Mouse (Mus musculus) brain, embryonic 14.5 days (tissue): ENCODE measurements around the gene Cd47. TPM values are rescaled to one million over a fixed set of nuclear protein-coding genes. Genes with fewer than 3 reads are reported as not detected.

ENCODE experiments used
- DNase-seq: peaks from one replicate; pipeline ENCODE4 v3.0.0-alpha.2; 2011; ENCODE audit warnings: low read depth
- CTCF ChIP-seq: fragments of 200-500 bp; IDR thresholded peaks from 2 replicates; pipeline ENCODE4 v1.5.1; 2012; ENCODE audit warnings: inconsistent platforms, mild to moderate bottlenecking, moderate library complexity, borderline replicate concordance; ENCODE audit not compliant: insufficient read depth, insufficient read length; ENCODE audit errors: extremely low read depth
- POLR2A ChIP-seq: fragments of 200-500 bp; IDR thresholded peaks from 2 replicates; pipeline ENCODE4 v1.6.1; 2012; ENCODE audit warnings: mild to moderate bottlenecking, inconsistent platforms, borderline replicate concordance; ENCODE audit not compliant: poor library complexity, insufficient read depth, insufficient read length, severe bottlenecking; ENCODE audit errors: extremely low read depth
- polyA plus RNA-seq: library from polyadenylated mRNA; depleted of rRNA; stranded (reverse); fragments of >200 nt; gene quantifications from 2 replicates; pipeline ENCODE4 v1.2.3, GENCODE M21; 2012

The Cd47 gene
- polyA plus RNA-seq, 1 experiment = 58.5 TPM

DNA sequence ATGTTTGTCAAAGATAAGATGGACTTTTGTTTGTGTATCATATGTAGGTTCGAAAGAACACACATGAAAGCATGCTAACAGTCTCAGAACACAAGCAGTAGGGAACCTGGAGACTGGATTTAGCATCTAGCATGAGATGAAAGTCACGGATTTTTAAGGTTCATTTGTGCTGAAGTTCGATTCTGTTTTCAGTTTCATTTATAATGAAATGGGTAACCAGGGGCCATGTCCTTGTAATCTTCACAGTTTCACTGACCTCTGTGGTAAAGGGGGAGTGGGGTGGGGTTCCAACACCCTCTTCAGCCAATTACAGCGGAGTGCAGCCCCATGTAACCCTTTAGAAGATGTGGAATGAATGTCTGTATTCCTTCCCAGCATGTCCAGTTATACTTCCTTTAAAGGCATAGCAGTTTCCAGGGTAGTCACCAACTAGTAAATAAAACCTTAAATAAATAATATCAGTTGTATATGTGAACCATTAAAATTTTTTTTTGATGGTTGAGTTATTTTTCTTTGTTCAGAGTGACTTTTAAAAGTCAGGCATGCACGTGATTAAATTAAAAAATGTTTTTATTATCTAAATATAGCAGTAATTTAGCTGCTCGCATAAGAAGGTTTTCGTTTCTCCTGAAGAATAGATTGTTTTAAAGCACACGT, 57.3 kb downstream of the Cd47 start:
- DNase-seq = peak; percentile 57
- no peak for TF ChIP-seq POLR2A
- TF ChIP-seq CTCF = no peak

GRCm38 (mm10) chr16:49858161-49858906, 58.0 kb downstream of the Cd47 start:
- TF ChIP-seq POLR2A = no peak
- TF ChIP-seq CTCF = no peak
- no peak for DNase-seq

DNA sequence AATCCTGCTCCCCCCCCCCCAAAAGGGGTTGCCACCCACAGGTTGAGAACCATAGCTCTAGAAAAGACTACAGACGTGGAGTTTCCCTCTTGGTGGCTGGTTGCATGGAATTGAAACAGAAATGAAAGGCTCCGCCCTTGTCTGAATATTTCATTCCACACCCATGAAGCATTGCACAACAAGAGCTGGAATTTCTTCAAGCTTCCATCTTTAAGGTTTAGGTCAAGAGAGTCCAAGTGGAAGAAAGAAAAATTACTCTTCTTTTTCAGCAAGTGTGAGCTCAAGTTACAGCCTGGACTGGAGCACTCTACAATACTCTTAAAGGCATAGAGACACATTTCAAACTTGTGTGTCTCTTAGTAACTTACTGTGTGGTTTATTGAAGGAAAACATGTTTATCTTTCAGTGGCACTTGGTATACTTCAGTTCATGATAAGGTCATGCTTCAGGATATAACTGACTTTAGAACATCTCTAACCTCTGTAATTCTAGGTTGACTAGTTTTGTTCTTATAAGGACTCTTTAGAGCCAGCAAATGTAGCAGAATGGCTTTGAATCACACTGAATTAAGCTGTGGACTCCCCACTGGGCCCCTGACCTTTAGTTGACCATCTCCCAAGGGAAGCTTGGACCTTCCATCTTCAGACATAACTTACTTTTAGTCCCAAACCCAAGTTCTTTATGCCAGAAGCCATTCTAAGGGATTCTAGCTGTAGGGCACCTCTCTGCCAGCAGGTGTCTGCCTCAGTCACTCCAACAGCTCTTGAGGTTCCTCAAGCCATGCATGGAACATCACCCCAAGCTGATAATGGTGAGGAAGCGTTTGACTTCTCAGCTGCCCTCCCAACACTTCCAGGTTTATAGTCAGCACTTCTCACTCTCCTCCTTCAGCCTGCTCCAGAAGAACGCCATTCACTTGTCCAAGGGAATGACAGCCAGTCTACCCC, 58.8 kb downstream of the Cd47 start:
- no peak for TF ChIP-seq POLR2A
- no peak for TF ChIP-seq CTCF
- no peak for DNase-seq

DNA sequence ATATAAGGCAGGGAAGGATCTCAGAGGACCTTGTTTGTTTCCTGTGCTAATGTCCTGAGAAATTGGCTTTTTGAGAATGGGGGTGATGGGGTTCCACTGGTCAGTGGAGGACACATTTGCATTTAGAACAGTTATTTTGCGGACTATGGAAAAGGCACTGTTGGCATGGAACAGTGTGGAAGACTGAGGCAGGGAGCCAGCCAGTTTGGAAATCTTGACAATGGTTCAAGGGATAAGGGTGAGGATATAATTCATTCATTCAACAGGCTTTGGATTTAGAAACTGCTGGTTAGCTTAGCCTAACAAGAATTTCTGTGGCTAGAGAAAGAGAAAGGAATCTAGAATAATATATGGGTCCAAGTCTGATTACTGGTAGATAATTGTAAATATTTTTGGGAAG, 61.7 kb downstream of the Cd47 start:
- TF ChIP-seq CTCF (no peak), POLR2A (no peak)
- DNase-seq = no peak

DNA sequence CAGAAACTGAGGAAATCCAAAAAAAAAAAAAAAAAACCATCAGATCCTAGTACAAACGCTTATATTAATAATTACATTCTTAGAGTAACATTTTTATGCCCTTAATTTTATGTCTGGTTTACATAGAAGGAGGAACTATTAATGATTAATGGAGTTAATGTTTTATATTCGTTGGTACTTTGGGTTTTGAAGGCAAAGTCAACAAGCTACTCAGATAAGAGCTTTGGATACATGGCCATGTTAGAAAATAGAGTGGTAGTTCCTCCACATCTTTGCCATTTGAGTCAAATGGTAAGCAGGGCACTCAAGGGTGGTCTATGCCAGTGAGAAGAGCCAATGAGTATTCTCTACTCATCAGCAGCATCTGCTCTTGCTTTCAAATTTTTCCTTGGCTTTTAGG, 66.3 kb downstream of the Cd47 start:
- no peak for DNase-seq
- TF ChIP-seq CTCF (no peak), POLR2A (no peak)

GRCm38 (mm10) chr16:49868278-49868677, 67.9 kb downstream of the Cd47 start:
- no peak for DNase-seq
- no peak for TF ChIP-seq CTCF
- TF ChIP-seq POLR2A = no peak

- DNase-seq = no peak
- TF ChIP-seq CTCF = no peak
- no peak for TF ChIP-seq POLR2A
Observed at GRCm38 (mm10) chr16:49873918-49874317, 73.6 kb downstream of the Cd47 start.

DNA sequence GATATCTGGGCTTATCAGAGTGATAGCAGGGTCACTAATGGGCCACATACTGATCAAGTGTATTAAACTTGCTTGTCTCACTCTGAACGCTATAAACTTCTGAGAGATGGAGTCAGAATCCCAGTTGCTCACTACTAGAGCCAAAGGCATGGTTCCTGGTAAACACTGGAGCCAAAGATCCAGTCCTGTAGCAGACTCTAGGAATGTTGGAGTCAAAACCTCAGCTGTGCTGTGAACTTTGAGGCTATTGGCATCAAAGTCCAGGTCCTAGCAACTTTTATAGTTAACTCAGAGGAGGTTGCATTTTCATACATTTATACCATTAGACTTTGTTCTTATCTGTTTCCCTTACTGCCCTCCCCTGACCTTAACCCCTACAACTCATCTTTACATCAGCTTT, 74.2 kb downstream of the Cd47 start:
- no peak for DNase-seq
- TF ChIP-seq CTCF = no peak
- TF ChIP-seq POLR2A = no peak

- no peak for DNase-seq
- TF ChIP-seq CTCF (no peak), POLR2A (no peak)
Observed at GRCm38 (mm10) chr16:49876291-49877030, 76.1 kb downstream of the Cd47 start.

DNA sequence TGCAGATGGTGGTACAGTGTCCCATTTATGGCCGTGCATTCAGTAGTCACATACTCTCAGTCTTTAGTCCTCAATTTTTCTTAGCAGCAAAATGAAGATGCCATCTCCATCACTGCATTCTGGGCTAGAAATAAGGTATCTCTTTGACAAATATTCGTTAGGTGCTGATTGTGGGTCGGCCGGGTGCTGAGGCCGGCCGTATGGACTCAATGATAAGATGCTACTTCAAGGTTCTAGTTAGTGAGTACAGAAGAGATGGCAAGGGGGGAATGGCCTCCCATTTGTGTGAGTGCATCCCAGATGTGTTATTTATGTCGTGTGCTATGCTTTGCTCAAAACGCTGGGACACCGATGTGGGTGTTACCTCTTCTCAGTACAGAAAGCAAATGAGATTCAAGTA, 76.9 kb downstream of the Cd47 start:
- DNase-seq = no peak
- TF ChIP-seq CTCF (no peak), POLR2A (no peak)
